Mouse (Mus musculus): ENCODE measurements around the gene Eya4. TPM values are rescaled to one million over a fixed set of nuclear protein-coding genes. Genes with fewer than 3 reads are reported as not detected.

The Eya4 gene
- polyA plus RNA-seq, 1 experiment, result 6.9 TPM

DNA sequence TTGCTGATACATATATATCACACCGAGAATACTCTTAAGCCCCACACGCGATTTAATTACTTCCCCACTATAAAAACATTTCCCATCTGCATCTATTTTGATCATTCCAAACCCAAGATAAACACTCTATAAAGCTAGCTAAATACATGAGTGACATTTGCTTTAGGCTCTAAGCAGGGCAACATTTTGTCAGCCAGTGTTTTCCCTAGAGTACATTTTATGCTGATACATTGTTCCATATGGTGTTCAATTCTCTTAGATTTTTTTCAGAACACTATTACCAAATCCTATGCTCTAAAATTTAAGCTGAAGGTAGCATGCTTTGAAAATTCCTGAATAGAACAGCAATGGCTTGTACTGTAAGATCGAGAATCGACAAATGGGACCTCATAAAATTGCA lies 127.2 kb downstream of the Eya4 start:
- Histone ChIP-seq H3K9me3 (replicated peaks; ENCODE audit: control insufficient read depth, insufficient read depth, low read length, poor library complexity, severe bottlenecking) (no peaks in the 10 kb centered on the region), H3K4me1 (ENCODE audit: control insufficient read depth, insufficient read depth, low read length) (no peaks in the 10 kb centered on the region), H3K4me3 (ENCODE audit: low read depth, low read length) (no peak overlapping the region), H3K9ac (ENCODE audit: low read depth, poor library complexity, severe bottlenecking) (no peak overlapping the region), H3K27me3 (ENCODE audit: control insufficient read depth, insufficient read depth, low read length, poor library complexity, severe bottlenecking) (no peaks in the 10 kb centered on the region), H3K36me3 (ENCODE audit: control insufficient read depth, insufficient read depth, low read length, poor library complexity, severe bottlenecking) (no peaks in the 10 kb centered on the region), H3K27ac (ENCODE audit: insufficient read depth, low read length) (no peak overlapping the region)
- TF ChIP-seq EP300 (IDR thresholded peaks at IDR 0.05; ENCODE audit: insufficient read depth, low read depth, low read length) (no peak), CTCF (IDR thresholded peaks at IDR 0.05; ENCODE audit: low read depth, low read length) (no peak), POLR2A (IDR thresholded peaks at IDR 0.05; ENCODE audit: insufficient read depth, low read length) (no peak)

GRCm38 (mm10) chr10:23220432-23220831 lies 130.2 kb downstream of the Eya4 start:
- no peak overlapping the region for H3K4me3 ChIP-seq (ENCODE audit: low read depth, low read length)
- no peaks in the 10 kb centered on the region for H3K36me3 ChIP-seq (ENCODE audit: control insufficient read depth, insufficient read depth, low read length, poor library complexity, severe bottlenecking)
- H3K27me3 ChIP-seq (ENCODE audit: control insufficient read depth, insufficient read depth, low read length, poor library complexity, severe bottlenecking), result no peaks in the 10 kb centered on the region
- no peak overlapping the region for H3K9ac ChIP-seq (ENCODE audit: low read depth, poor library complexity, severe bottlenecking)
- TF ChIP-seq EP300 (IDR thresholded peaks at IDR 0.05; ENCODE audit: insufficient read depth, low read depth, low read length) (no peak), CTCF (IDR thresholded peaks at IDR 0.05; ENCODE audit: low read depth, low read length) (no peak), POLR2A (IDR thresholded peaks at IDR 0.05; ENCODE audit: insufficient read depth, low read length) (no peak)
- H3K27ac ChIP-seq (ENCODE audit: insufficient read depth, low read length), result no peak overlapping the region
- H3K4me1 ChIP-seq (ENCODE audit: control insufficient read depth, insufficient read depth, low read length), result no peaks in the 10 kb centered on the region
- no peaks in the 10 kb centered on the region for H3K9me3 ChIP-seq (replicated peaks; ENCODE audit: control insufficient read depth, insufficient read depth, low read length, poor library complexity, severe bottlenecking)

GRCm38 (mm10) chr10:23216815-23217214 lies 133.8 kb downstream of the Eya4 start:
- TF ChIP-seq CTCF (IDR thresholded peaks at IDR 0.05; ENCODE audit: low read depth, low read length), result no peak
- no peak for TF ChIP-seq POLR2A (IDR thresholded peaks at IDR 0.05; ENCODE audit: insufficient read depth, low read length)
- no peak for TF ChIP-seq EP300 (IDR thresholded peaks at IDR 0.05; ENCODE audit: insufficient read depth, low read depth, low read length)
- Histone ChIP-seq H3K4me3 (ENCODE audit: low read depth, low read length) (no peak overlapping the region), H3K9ac (ENCODE audit: low read depth, poor library complexity, severe bottlenecking) (no peak overlapping the region), H3K4me1 (ENCODE audit: control insufficient read depth, insufficient read depth, low read length) (no peaks in the 10 kb centered on the region), H3K36me3 (ENCODE audit: control insufficient read depth, insufficient read depth, low read length, poor library complexity, severe bottlenecking) (no peaks in the 10 kb centered on the region), H3K27ac (ENCODE audit: insufficient read depth, low read length) (no peak overlapping the region), H3K27me3 (ENCODE audit: control insufficient read depth, insufficient read depth, low read length, poor library complexity, severe bottlenecking) (no peaks in the 10 kb centered on the region), H3K9me3 (replicated peaks; ENCODE audit: control insufficient read depth, insufficient read depth, low read length, poor library complexity, severe bottlenecking) (no peaks in the 10 kb centered on the region)

DNA sequence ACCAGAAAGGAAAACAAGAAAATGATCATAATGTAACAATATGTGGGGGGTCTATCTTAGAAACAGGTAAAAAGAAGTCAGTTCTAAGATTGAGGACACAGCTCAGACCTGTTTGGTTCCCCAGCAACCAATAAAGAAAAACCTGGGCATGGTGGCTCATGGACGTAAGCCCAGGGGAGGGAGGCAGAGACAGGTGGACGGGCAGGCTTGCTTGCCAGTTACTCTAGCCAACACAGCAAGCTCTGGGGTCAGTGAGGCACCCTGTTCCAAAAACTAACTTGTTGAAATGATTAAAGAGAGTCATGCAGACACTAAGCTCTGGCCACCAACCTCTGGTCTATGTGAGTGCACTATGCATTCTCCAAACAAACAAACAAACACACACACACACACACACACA lies 139.2 kb downstream of the Eya4 start:
- no peaks in the 10 kb centered on the region for H3K4me1 ChIP-seq (ENCODE audit: control insufficient read depth, insufficient read depth, low read length)
- H3K27me3 ChIP-seq (ENCODE audit: control insufficient read depth, insufficient read depth, low read length, poor library complexity, severe bottlenecking), result no peaks in the 10 kb centered on the region
- no peak overlapping the region for H3K4me3 ChIP-seq (ENCODE audit: low read depth, low read length)
- no peak overlapping the region for H3K9ac ChIP-seq (ENCODE audit: low read depth, poor library complexity, severe bottlenecking)
- no peak overlapping the region for H3K27ac ChIP-seq (ENCODE audit: insufficient read depth, low read length)
- TF ChIP-seq CTCF (IDR thresholded peaks at IDR 0.05; ENCODE audit: low read depth, low read length) (no peak), EP300 (IDR thresholded peaks at IDR 0.05; ENCODE audit: insufficient read depth, low read depth, low read length) (no peak)
- H3K36me3 ChIP-seq (ENCODE audit: control insufficient read depth, insufficient read depth, low read length, poor library complexity, severe bottlenecking), result no peaks in the 10 kb centered on the region
- no peaks in the 10 kb centered on the region for H3K9me3 ChIP-seq (replicated peaks; ENCODE audit: control insufficient read depth, insufficient read depth, low read length, poor library complexity, severe bottlenecking)

DNA sequence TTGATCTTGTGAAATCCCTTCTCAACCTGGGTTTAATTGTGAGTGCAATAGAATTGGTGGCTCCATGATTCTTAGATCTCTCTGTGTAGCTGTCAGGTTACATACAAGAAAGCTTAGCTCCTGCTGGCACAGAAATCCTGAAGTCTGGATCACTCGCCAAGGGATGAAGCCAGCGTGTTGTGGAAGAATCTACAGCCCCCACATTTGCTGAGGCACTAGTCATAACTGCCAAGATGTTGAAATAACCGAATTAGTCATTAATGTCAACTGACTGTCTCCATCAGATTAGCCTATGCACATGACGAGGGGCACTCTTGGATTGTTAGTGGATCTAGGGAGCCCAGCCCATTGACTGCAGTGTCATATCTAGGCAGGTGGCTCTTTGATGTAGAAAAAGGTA lies 146.7 kb downstream of the Eya4 start:
- H3K36me3 ChIP-seq (ENCODE audit: control insufficient read depth, insufficient read depth, low read length, poor library complexity, severe bottlenecking), result no peaks in the 10 kb centered on the region
- H3K4me3 ChIP-seq (ENCODE audit: low read depth, low read length), result no peak overlapping the region
- no peak overlapping the region for H3K27ac ChIP-seq (ENCODE audit: insufficient read depth, low read length)
- H3K27me3 ChIP-seq (ENCODE audit: control insufficient read depth, insufficient read depth, low read length, poor library complexity, severe bottlenecking), result no peaks in the 10 kb centered on the region
- no peaks in the 10 kb centered on the region for H3K4me1 ChIP-seq (ENCODE audit: control insufficient read depth, insufficient read depth, low read length)
- no peak overlapping the region for H3K9ac ChIP-seq (ENCODE audit: low read depth, poor library complexity, severe bottlenecking)
- H3K9me3 ChIP-seq (replicated peaks; ENCODE audit: control insufficient read depth, insufficient read depth, low read length, poor library complexity, severe bottlenecking), result no peaks in the 10 kb centered on the region
- TF ChIP-seq EP300 (IDR thresholded peaks at IDR 0.05; ENCODE audit: insufficient read depth, low read depth, low read length) (no peak), POLR2A (IDR thresholded peaks at IDR 0.05; ENCODE audit: insufficient read depth, low read length) (no peak), CTCF (IDR thresholded peaks at IDR 0.05; ENCODE audit: low read depth, low read length) (no peak)

- H3K36me3 ChIP-seq (ENCODE audit: control insufficient read depth, insufficient read depth, low read length, poor library complexity, severe bottlenecking), result no peaks in the 10 kb centered on the region
- H3K4me3 ChIP-seq (ENCODE audit: low read depth, low read length), result no peak overlapping the region
- TF ChIP-seq POLR2A (IDR thresholded peaks at IDR 0.05; ENCODE audit: insufficient read depth, low read length) (no peak), CTCF (IDR thresholded peaks at IDR 0.05; ENCODE audit: low read depth, low read length) (no peak), EP300 (IDR thresholded peaks at IDR 0.05; ENCODE audit: insufficient read depth, low read depth, low read length) (no peak)
Observed at GRCm38 (mm10) chr10:23203144-23203838, 147.3 kb downstream of the Eya4 start.

More at GRCm38 (mm10) chr10:23203144-23203838, 147.3 kb downstream of the Eya4 start:
- Histone ChIP-seq H3K9ac (ENCODE audit: low read depth, poor library complexity, severe bottlenecking) (no peak overlapping the region), H3K27ac (ENCODE audit: insufficient read depth, low read length) (no peak overlapping the region), H3K9me3 (replicated peaks; ENCODE audit: control insufficient read depth, insufficient read depth, low read length, poor library complexity, severe bottlenecking) (no peaks in the 10 kb centered on the region), H3K27me3 (ENCODE audit: control insufficient read depth, insufficient read depth, low read length, poor library complexity, severe bottlenecking) (no peaks in the 10 kb centered on the region), H3K4me1 (ENCODE audit: control insufficient read depth, insufficient read depth, low read length) (no peaks in the 10 kb centered on the region)

All from ES-Bruce4 (cell line).